Mouse (Mus musculus) brain, adult 2 months (tissue): Measurements from ENCODE around the gene Isoc2a.

Experiments used
- DNase-seq: peaks from one replicate; pipeline ENCODE4 v3.0.0; 2011; ENCODE audit warnings: low read depth, low spot score

Gene Isoc2a

DNA sequence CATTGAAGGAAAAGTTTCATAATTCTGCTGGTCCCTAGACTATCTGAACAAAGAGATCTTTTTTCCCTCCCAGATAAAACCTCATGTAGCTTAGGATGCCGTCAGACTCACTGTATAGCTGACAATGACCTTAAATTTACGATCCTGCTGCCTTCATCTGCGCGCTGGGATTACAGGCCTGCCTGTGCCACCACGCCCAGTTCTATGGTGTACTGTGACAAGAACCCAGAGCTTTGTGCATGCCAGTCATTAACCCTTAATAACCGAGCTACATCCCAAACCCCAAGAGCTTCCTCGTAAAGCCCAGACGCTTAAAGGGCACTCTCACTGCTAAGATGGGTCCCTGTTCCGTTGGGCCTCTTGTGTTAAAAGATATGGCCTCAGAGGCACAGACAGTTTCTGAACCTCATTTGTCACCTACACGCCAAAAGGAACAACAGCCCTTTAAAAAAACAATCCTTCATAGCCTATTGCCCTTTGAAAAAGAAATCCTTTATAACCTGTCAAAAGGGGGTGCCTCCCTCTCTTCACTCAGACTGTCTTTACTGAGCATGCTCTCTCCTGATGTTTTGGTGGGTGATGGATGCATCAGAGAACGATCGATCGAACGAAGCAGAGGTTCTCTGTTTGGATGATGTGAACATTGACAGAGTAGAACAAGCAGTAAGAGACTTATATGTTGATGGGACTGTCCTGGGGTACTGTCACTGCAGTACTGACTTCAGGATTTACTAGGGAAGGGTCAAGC, 38.9 kb downstream of the Isoc2a start:
- peak; percentile 63 for DNase-seq

DNA sequence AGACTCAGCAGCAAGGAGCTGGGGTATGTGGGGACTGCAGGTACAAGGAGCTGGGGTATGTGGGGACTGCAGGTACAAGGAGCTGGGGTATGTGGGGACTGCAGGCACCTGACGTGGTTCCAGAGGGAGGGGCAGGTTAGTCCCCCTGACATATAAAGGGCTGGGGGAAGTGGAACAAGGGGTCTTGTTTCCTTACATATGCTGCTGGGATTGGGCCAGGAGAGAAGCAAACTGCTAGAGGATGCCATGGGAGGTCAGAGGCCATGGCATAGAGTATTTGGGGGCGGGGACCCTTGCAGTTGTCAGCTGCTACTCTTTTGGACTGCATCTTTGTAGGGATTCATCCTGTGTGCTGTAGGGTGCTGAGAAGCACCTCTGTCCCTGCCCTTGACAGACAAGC, 40.5 kb downstream of the Isoc2a start:
- DNase-seq: no peak

DNA sequence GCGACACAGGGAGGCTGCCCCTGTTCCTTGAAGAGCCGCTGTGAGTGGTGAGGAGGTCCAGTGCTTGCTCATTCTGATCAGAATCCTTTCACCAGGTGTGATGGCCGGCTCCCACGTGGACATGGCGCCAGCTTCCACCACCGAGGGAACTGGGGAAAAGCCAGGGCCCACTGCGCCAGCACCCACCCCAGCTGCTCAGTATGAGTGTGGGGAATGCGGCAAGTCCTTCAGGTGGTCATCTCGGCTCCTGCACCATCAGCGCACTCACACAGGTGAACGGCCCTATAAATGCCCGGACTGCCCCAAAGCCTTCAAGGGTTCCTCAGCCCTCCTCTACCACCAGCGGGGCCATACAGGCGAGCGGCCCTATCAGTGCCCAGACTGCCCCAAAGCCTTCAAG, 41.7 kb downstream of the Isoc2a start:
- no peak for DNase-seq

DNA sequence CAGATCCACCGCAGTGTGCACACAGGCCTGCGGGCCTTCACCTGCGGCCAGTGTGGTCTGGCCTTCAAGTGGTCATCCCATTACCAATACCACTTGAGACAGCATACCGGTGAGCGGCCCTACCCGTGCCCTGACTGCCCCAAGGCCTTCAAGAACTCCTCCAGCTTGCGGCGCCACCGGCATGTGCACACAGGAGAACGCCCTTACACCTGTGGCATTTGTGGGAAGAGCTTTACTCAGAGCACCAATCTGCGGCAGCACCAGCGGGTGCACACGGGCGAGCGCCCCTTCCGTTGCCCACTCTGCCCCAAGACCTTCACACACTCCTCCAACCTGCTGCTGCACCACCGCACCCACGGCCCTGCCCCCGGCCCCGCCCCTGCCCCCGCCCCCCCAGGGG, 42.1 kb downstream of the Isoc2a start:
- DNase-seq: no peak

DNA sequence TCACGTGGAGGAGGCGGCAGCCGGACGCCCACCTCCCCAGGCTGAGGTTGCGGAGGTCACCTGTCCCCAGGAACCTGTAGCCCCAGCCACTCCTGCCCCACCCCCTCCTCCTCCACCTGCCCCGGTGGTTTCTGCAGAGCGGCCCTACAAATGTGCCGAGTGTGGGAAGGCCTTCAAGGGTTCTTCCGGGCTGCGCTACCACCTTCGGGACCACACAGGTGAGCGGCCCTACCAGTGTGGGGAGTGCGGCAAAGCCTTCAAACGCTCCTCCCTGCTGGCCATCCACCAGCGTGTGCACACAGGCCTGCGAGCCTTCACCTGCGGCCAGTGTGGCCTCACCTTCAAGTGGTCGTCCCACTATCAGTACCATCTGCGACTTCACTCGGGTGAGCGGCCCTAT, 43.0 kb downstream of the Isoc2a start:
- DNase-seq: no peak

DNA sequence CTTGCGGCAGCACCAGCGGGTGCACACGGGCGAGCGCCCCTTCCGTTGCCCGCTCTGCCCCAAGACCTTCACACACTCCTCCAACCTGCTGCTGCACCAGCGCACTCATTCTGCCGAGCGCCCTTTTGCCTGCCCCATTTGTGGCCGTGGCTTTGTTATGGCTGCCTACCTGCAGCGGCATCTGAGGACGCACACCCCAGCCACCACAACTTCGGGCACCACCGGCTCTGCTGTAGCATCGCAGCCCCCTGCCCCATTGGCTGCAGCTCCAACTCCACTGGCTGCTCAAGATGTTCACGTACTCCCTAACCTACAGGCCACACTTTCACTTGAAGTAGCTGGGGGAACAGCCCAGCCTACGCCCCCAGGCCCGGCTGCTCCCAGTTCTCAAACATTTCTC, 43.5 kb downstream of the Isoc2a start:
- no peak for DNase-seq

DNA sequence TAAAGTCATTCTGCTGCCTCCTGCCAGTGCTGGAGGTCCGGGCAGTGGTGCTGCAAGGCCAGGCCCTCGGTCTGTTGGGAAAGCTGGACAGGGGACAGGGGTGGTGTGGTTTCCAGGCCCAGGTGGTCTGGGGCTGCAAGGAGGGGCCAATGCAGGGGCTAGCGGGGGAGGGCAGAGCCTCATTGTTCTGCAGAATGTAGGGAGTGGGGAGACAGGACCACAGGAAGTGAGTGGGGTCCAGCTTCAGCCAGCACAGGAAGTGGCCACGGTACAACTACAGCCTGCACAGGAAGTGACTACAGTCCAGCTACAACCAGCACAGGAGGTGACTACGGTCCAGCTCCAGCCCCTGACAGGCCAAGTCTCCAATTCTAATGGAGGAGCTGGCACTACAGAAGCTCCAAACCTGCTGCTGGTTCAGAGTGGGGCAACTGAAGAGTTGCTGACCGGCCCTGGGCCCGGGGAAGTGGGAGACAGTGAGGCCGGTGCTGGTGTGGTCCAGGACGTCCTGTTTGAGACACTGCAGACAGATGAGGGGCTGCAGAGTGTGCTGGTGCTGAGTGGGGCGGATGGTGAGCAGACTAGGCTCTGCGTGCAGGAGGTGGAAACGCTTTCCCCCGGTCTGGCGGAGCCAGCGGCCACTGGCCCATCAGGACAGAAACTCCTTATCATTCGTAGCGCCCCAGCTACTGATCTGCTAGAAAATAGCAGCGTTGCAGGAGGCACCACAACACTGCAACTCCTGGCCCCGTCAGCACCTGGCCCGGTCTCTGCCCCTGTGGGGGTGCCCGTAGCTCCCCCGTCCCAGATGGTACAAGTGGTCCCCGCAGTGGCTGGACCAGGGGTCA, 44.2 kb downstream of the Isoc2a start:
- no peak for DNase-seq

DNA sequence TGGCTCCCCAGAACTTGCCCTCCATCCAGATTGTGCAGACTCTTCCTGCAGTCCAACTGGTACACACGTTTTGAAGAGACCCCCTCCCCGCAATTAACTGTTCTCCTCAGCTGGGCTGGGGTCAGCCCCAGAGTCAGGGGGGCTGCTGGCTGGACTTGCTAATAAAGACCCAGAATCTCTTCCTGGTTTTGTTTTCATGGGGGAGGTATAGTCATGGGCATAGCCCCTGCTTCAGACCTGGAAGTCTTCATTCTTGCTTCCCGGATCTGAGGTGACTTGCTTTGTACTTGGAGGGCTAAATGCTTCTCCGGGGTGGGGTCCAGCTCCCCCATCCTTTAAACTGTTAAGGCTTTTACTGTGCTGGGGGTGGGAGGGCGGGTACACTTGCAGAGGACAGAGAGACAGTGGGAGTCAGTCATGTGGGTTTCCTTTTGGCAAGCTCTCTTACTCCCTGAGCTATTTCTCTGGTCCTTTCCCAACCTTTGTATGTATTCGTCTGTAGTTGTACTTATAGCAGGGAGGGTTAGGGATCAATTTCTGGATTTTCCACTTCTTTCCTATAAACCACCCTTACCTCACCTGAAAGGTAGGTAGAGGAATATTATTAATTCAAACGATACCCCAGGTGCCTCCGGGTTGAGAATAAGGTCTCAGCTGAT, 45.0 kb downstream of the Isoc2a start, which contains the start of gene Nat14:
Gene Nat14 (plus strand): TSS at position 205 of the 659 bp plus-strand sequence.
- DNase-seq: peak; percentile 67

DNA sequence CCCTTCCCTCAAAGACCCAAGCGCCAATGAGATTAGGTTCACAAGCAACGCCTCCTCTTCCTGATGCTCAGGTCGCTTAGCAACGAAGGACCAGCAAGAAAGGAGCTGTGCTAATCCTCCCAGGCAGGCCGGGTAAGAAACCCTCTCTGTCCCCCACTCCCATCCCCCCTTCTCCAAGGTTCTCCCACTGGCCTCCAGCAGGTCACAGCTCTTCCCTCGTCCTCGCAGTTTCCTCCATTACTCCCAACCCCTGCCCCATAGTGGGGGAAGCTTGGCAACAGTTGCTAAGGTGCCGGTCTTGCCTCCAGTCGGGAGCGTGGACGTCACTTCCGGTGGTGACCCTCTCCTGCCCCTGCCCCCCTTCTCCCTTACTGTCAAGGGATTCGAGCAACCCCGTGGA, 45.6 kb downstream of the Isoc2a start:
- DNase-seq: peak; percentile 96

DNA sequence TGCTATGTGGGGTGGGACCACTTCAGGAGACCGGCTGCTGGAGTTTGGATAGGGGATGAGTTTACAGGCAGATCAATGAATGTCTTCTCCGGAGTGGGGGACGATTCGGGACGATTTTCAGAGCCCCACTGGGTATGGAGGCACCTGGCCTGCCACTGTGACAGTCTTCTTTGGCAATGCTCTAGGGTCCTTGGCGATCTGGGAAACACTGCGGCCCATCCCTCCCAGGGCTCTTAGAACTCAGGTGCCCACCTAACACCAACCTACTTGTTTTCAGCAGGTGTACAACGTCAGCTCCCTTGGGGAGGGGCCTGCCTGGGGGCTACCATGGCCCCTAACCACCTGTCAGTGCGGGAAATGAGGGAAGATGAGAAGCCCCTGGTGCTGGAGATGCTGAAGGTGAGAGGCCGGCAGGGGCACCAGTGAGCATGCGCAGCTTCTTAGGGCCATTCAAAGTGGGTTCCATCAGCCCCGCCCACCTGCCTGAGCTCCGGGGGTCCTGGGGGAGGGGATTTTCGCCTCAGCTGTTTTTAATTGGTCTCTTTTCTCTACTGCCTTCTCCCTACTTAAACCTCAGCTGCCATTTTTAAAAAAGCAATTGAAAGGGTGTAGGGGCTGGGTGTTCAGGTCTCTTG, 46.1 kb downstream of the Isoc2a start:
- peak; percentile 88 for DNase-seq

DNA sequence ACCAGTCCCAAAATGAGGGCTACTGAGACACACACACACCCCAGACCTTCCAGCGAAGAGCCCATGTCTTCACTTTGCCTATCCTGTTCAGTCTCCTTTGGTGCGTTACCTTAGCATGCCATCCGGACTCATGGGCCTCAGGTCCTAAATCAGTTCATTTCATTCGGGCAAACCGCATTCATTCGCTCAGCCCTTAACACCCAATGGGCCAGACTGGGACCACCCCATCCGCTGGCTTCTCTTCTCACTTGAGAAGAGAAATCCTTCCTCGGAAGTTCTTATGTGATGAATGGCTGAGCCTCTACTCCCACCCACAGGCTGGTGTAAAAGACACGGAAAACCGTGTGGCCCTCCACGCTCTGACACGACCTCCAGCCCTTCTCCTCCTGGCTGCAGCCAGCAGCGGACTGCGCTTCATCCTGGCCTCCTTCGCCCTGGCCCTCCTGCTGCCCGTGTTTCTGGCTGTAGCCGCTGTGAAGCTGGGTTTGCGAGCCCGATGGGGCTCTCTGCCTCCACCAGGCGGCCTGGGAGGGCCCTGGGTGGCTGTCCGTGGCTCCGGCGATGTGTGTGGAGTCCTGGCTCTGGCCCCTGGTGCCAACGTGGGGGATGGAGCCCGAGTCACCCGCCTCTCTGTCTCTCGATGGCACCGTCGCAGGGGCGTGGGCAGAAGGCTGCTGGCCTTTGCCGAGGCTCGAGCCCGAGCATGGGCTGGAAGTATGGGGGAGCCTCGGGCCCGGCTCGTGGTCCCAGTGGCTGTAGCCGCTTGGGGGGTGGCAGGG, 46.8 kb downstream of the Isoc2a start:
- DNase-seq: peak; percentile 79

DNA sequence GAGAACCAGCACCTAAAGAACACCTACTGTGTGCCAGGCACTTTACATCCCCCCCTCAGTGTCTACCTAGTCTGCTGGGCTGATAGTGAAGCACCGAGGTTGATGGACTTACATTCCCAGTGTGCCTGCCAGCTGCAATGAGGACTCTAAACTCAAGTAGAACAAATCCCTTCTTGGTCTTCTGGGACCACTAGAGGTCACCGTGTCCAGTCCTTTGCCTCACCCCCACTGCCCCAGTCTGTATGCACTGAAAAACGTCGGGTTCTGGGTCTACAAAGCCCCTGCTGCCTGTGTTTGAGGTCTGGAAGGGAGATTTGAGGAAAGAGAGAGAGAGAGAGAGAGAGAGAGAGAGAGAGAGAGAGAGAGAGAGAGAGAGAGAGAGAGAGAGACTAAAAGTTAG, 47.5 kb downstream of the Isoc2a start:
- peak; percentile 36 for DNase-seq

DNA sequence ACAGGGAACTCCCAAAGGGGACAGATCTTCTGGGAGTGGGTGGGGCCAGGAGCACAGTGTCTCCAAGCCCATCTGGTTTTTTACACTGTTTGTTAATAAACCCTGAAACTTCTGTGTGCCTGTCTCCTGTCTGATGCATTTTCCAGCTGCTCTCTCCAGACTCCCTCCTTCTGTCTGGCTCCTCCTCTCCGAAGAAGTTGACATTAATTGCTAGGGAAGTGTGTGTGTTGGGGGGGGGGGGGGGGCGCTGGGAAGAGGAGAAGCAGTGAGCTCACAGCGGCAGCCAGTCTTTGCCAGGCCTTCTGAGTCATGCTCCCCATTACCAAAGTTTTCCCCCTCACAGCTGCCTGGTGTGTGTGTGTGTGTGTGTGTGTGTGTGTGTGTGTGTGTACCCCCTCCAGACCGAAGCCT, 47.9 kb downstream of the Isoc2a start:
- peak; percentile 89 for DNase-seq

DNA sequence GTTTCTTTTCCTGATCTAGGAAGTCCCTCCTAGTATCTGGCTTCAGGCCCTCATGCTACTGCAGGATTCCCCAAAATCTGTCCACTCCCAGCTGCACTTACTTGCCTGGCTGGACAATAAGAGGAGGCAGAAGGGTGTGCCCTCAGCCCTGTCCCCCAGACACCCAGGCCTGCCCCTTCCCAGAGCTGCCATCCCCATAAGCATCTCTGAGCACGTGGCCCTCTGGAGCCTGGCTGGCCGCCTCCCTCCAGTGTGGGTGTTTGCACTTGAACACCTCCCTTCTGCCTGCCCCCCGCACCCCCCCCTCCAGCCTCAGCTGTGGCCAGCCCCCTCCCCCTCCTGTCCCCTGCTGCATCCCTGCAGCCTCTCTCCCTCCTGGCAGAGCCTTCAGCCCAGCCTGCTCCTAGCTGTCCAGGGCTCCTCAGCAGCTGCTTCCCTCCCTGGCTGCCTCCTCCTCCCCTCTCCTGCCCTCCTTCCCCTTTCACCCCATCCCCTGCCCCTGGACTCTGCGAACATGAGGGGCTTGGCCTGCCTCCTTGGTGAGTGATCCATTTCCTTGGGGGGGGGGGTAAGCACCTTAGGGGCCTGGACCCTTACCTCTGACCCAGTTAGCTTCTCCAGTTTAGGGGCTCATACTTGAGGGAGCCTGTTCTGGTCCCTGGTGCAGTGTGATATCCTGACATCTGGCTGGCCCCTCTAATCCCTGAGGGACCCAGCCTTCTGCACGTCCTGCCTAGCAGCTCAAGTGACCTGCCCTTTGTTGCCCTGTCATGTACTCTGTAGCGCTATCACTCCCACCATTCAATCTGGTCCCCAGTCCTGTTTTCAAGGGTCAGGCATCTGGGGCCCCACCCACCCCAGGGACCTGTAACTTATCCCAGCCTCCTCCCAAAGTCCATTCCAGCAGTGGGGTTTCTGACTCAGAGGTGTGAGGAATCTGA, 48.8 kb downstream of the Isoc2a start, which contains the start of gene Ssc5d:
Gene Ssc5d (plus strand): TSS at position 345 of the 941 bp plus-strand sequence.
- DNase-seq: peak; percentile 41

DNA sequence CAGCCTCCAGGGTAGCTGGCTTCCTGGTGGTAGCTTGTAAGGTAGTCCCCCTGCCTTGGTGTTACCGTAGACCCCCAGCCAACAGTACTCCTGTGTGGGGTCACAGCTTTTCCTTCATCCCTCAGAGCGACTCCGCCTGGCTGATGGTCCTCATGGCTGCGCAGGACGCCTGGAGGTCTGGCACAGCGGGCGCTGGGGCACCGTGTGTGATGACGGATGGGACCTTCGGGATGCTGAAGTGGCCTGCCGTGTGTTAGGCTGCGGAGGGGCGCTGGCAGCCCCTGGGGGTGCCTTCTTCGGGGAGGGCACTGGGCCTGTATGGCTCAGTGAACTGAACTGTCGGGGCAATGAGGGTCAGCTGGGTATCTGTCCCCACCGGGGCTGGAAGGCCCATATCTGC, 49.9 kb downstream of the Isoc2a start:
- DNase-seq: no peak

DNA sequence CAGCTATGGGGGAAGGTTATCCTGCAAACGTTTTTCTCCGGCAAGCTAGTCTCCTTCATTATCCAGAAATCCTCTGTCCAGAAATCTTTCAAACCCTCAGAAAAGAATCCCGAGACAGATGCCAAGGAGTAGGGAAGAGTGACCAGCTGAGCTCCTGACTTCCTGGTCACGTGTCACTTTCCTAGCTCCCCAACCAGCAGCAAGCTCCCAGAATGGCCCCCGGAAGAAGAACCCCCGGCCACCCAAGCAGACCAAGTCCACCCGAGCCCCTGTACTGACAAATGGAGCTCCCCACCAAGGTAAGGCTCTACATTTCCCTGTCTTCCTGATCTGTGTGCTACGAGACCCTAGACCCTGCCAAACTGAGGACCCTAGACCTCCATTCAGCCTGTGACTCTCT, 50.8 kb downstream of the Isoc2a start:
- DNase-seq: no peak

DNA sequence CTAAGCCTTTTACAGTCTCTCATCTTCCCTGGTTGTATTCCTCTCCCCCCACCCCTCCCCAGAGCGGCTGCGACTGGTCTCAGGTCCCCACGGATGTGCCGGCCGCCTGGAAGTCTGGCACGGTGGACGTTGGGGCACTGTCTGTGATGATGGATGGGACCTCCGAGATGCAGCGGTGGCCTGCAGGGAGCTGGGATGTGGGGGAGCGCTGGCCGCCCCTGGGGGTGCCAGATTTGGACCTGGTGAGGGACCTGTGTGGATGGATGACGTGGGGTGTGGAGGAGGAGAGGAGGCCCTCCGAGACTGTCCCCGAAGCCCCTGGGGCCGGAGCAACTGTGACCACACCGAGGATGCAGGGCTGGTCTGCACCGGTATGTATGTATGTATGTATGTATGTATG, 51.4 kb downstream of the Isoc2a start:
- DNase-seq: no peak

DNA sequence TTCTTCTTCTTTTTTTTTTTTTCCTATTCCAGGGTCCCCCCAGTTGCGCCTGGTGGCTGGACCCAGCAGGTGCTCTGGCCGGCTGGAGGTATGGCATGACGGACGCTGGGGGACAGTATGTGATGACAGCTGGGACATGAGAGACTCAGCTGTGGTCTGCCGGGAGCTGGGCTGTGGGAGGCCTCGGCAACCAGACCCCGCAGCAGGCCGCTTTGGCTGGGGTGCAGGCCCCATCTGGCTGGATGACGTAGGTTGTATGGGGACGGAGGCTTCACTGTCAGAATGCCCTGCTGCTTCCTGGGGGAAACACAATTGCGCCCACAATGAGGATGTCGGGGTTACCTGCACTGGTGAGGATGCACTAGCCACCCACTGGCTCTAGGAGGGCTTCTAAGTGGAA, 56.1 kb downstream of the Isoc2a start:
- DNase-seq: no peak

DNA sequence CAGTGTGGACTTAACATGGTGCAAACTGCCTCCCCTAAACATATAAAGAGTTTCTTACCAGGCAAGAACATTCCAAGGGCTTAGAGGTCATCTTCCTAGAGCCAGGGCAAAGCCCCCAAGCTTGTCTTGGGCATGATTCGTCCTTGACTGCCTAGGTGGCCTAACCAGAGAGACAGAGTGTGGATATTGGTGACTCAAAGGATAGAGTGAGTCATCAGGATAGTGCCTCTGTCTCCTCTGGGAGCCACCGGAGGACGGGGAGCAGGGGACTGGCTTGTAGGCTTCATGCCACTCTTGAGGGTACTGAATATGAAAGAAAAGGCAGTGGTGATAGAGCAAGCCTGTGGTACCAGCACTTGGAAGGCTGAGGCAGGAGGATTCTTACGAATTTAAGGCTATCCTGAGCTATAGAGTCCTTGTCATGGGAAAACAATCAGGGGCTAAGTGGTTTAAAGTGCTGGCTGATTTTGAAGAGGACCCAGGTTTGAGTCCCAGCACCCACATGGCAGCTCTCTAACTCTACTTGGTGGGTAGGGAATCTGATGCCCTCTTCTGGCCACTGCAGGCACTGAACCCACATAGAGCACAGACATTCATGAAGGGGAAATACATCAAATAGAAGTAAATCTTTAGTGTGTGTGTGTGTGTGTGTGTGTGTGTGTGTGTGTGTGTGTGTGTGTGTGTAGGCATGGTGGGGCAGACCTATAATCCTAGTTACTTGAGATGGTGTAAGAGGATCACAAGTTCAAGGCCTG, 57.4 kb downstream of the Isoc2a start:
- DNase-seq: no peak
